Mouse (Mus musculus): ENCODE results near the gene Cdyl. TPM values are rescaled to one million over a fixed set of nuclear protein-coding genes. Genes with fewer than 3 reads are reported as not detected.

The Cdyl gene
- polyA plus RNA-seq, 1 experiment = 113 TPM

GRCm38 (mm10) chr13:35784281-35784680 lies 124.6 kb downstream of the Cdyl start:
- Histone ChIP-seq H3K27me3 (ENCODE audit: control insufficient read depth, insufficient read depth, low read length) (no peaks in the 10 kb centered on the region), H3K4me1 (ENCODE audit: control insufficient read depth, insufficient read depth, low read length) (no peaks in the 10 kb centered on the region), H3K27ac (ENCODE audit: control insufficient read depth, insufficient read depth, low read depth, low read length) (no peak overlapping the region), H3K4me3 (ENCODE audit: control insufficient read depth, low read depth, low read length) (no peak overlapping the region), H3K36me3 (ENCODE audit: control insufficient read depth, insufficient read depth, low read length) (no peaks in the 10 kb centered on the region)
- TF ChIP-seq CTCF (IDR thresholded peaks at IDR 0.05; ENCODE audit: control insufficient read depth, insufficient read depth, insufficient replicate concordance, low read depth, low read length) (no peak), POLR2A (IDR thresholded peaks at IDR 0.05; ENCODE audit: control insufficient read depth, low read depth, low read length) (no peak)

- H3K27ac ChIP-seq (ENCODE audit: control insufficient read depth, insufficient read depth, low read depth, low read length) = no peak overlapping the region
- no peaks in the 10 kb centered on the region for H3K27me3 ChIP-seq (ENCODE audit: control insufficient read depth, insufficient read depth, low read length)
- no peak overlapping the region for H3K4me3 ChIP-seq (ENCODE audit: control insufficient read depth, low read depth, low read length)
- no peaks in the 10 kb centered on the region for H3K4me1 ChIP-seq (ENCODE audit: control insufficient read depth, insufficient read depth, low read length)
- H3K36me3 ChIP-seq (ENCODE audit: control insufficient read depth, insufficient read depth, low read length) = no peaks in the 10 kb centered on the region
- TF ChIP-seq POLR2A (IDR thresholded peaks at IDR 0.05; ENCODE audit: control insufficient read depth, low read depth, low read length) (no peak), CTCF (IDR thresholded peaks at IDR 0.05; ENCODE audit: control insufficient read depth, insufficient read depth, insufficient replicate concordance, low read depth, low read length) (no peak)
Measured at GRCm38 (mm10) chr13:35785330-35785939, 125.8 kb downstream of the Cdyl start.

- Histone ChIP-seq H3K36me3 (ENCODE audit: control insufficient read depth, insufficient read depth, low read length) (no peaks in the 10 kb centered on the region), H3K4me1 (ENCODE audit: control insufficient read depth, insufficient read depth, low read length) (no peaks in the 10 kb centered on the region), H3K27me3 (ENCODE audit: control insufficient read depth, insufficient read depth, low read length) (no peaks in the 10 kb centered on the region), H3K27ac (ENCODE audit: control insufficient read depth, insufficient read depth, low read depth, low read length) (no peak overlapping the region), H3K4me3 (ENCODE audit: control insufficient read depth, low read depth, low read length) (no peak overlapping the region)
- TF ChIP-seq POLR2A (IDR thresholded peaks at IDR 0.05; ENCODE audit: control insufficient read depth, low read depth, low read length) = no peak
- no peak for TF ChIP-seq CTCF (IDR thresholded peaks at IDR 0.05; ENCODE audit: control insufficient read depth, insufficient read depth, insufficient replicate concordance, low read depth, low read length)
Measured at GRCm38 (mm10) chr13:35786726-35787399, 127.2 kb downstream of the Cdyl start.

GRCm38 (mm10) chr13:35789577-35789976 lies 129.9 kb downstream of the Cdyl start:
- H3K4me3 ChIP-seq (ENCODE audit: control insufficient read depth, low read depth, low read length) = no peak overlapping the region
- H3K4me1 ChIP-seq (ENCODE audit: control insufficient read depth, insufficient read depth, low read length) = no peaks in the 10 kb centered on the region
- no peak for TF ChIP-seq CTCF (IDR thresholded peaks at IDR 0.05; ENCODE audit: control insufficient read depth, insufficient read depth, insufficient replicate concordance, low read depth, low read length)
- no peak for TF ChIP-seq POLR2A (IDR thresholded peaks at IDR 0.05; ENCODE audit: control insufficient read depth, low read depth, low read length)
- H3K36me3 ChIP-seq (ENCODE audit: control insufficient read depth, insufficient read depth, low read length) = no peaks in the 10 kb centered on the region
- H3K27ac ChIP-seq (ENCODE audit: control insufficient read depth, insufficient read depth, low read depth, low read length) = no peak overlapping the region
- H3K27me3 ChIP-seq (ENCODE audit: control insufficient read depth, insufficient read depth, low read length) = no peaks in the 10 kb centered on the region

GRCm38 (mm10) chr13:35790431-35790830 lies 130.8 kb downstream of the Cdyl start:
- TF ChIP-seq POLR2A (IDR thresholded peaks at IDR 0.05; ENCODE audit: control insufficient read depth, low read depth, low read length) (no peak), CTCF (IDR thresholded peaks at IDR 0.05; ENCODE audit: control insufficient read depth, insufficient read depth, insufficient replicate concordance, low read depth, low read length) (no peak)

GRCm38 (mm10) chr13:35794309-35794708 lies 134.7 kb downstream of the Cdyl start:
- TF ChIP-seq POLR2A (IDR thresholded peaks at IDR 0.05; ENCODE audit: control insufficient read depth, low read depth, low read length) = no peak
- TF ChIP-seq CTCF (IDR thresholded peaks at IDR 0.05; ENCODE audit: control insufficient read depth, insufficient read depth, insufficient replicate concordance, low read depth, low read length) = no peak
- Histone ChIP-seq H3K4me3 (ENCODE audit: control insufficient read depth, low read depth, low read length) (no peak overlapping the region), H3K27ac (ENCODE audit: control insufficient read depth, insufficient read depth, low read depth, low read length) (no peak overlapping the region), H3K4me1 (ENCODE audit: control insufficient read depth, insufficient read depth, low read length) (no peaks in the 10 kb centered on the region), H3K36me3 (ENCODE audit: control insufficient read depth, insufficient read depth, low read length) (no peaks in the 10 kb centered on the region), H3K27me3 (ENCODE audit: control insufficient read depth, insufficient read depth, low read length) (no peaks in the 10 kb centered on the region)

More at GRCm38 (mm10) chr13:35790431-35790830, 130.8 kb downstream of the Cdyl start:
- Histone ChIP-seq H3K4me1 (ENCODE audit: control insufficient read depth, insufficient read depth, low read length) (no peaks in the 10 kb centered on the region), H3K27ac (ENCODE audit: control insufficient read depth, insufficient read depth, low read depth, low read length) (no peak overlapping the region), H3K36me3 (ENCODE audit: control insufficient read depth, insufficient read depth, low read length) (no peaks in the 10 kb centered on the region), H3K4me3 (ENCODE audit: control insufficient read depth, low read depth, low read length) (no peak overlapping the region), H3K27me3 (ENCODE audit: control insufficient read depth, insufficient read depth, low read length) (no peaks in the 10 kb centered on the region)

- Histone ChIP-seq H3K27me3 (ENCODE audit: control insufficient read depth, insufficient read depth, low read length) (no peaks in the 10 kb centered on the region), H3K4me3 (ENCODE audit: control insufficient read depth, low read depth, low read length) (no peak overlapping the region), H3K36me3 (ENCODE audit: control insufficient read depth, insufficient read depth, low read length) (no peaks in the 10 kb centered on the region), H3K4me1 (ENCODE audit: control insufficient read depth, insufficient read depth, low read length) (no peaks in the 10 kb centered on the region), H3K27ac (ENCODE audit: control insufficient read depth, insufficient read depth, low read depth, low read length) (no peak overlapping the region)
- TF ChIP-seq CTCF (IDR thresholded peaks at IDR 0.05; ENCODE audit: control insufficient read depth, insufficient read depth, insufficient replicate concordance, low read depth, low read length) (no peak), POLR2A (IDR thresholded peaks at IDR 0.05; ENCODE audit: control insufficient read depth, low read depth, low read length) (no peak)
Measured at GRCm38 (mm10) chr13:35794774-35795173, 135.1 kb downstream of the Cdyl start.

Data from testis, adult 2 months (tissue).